Mouse (Mus musculus): ENCODE measurements around the gene Pdap1.
A peak's percentile ranks its signal among the peaks of the same experiment; 100 is the strongest.
"Not testable (repeated sequence)": the region's sequence is repeated elsewhere in the genome, so short reads cannot be mapped to it uniquely, and the experiment has no call there.

Gene Pdap1

GRCm38 (mm10) chr5:145119385-145119784 lies 20.7 kb downstream of the Pdap1 start:
- DNase-seq (ENCODE audit: low read depth) = no peak

- DNase-seq (ENCODE audit: low read depth) = no peak
Measured at GRCm38 (mm10) chr5:145118461-145118860, 21.6 kb downstream of the Pdap1 start.

- DNase-seq (ENCODE audit: low read depth) = no peak
Measured at GRCm38 (mm10) chr5:145118005-145118404, 22.0 kb downstream of the Pdap1 start.

- no peak for DNase-seq (ENCODE audit: low read depth)
Measured at GRCm38 (mm10) chr5:145116916-145117315, 23.1 kb downstream of the Pdap1 start.

GRCm38 (mm10) chr5:145116316-145116715 lies 23.7 kb downstream of the Pdap1 start:
- DNase-seq (ENCODE audit: low read depth) = no peak

- no peak for DNase-seq (ENCODE audit: low read depth)
Measured at GRCm38 (mm10) chr5:145115736-145116135, 24.3 kb downstream of the Pdap1 start.

- no peak for DNase-seq (ENCODE audit: low read depth)
Measured at GRCm38 (mm10) chr5:145114606-145115473, 25.2 kb downstream of the Pdap1 start.

GRCm38 (mm10) chr5:145114071-145114605 lies 25.9 kb downstream of the Pdap1 start, which contains the start of gene Arpc1b:
Gene Arpc1b (plus strand): TSS chr5:145114215.
- no peak for DNase-seq (ENCODE audit: low read depth)

GRCm38 (mm10) chr5:145113416-145113815 lies 26.6 kb downstream of the Pdap1 start:
- DNase-seq (ENCODE audit: low read depth) = no peak

GRCm38 (mm10) chr5:145112566-145112965 lies 27.5 kb downstream of the Pdap1 start:
- no peak for DNase-seq (ENCODE audit: low read depth)

GRCm38 (mm10) chr5:145110401-145110800 lies 29.6 kb downstream of the Pdap1 start:
- DNase-seq (ENCODE audit: low read depth) = no peak

GRCm38 (mm10) chr5:145105694-145106275 lies 34.3 kb downstream of the Pdap1 start:
- DNase-seq (ENCODE audit: low read depth) = no peak

- no peak for DNase-seq (ENCODE audit: low read depth)
Measured at GRCm38 (mm10) chr5:145104328-145104727, 35.7 kb downstream of the Pdap1 start.

- DNase-seq (ENCODE audit: low read depth) = no peak
Measured at GRCm38 (mm10) chr5:145102706-145103105, 37.3 kb downstream of the Pdap1 start.

GRCm38 (mm10) chr5:145101451-145101850 lies 38.6 kb downstream of the Pdap1 start:
- DNase-seq (ENCODE audit: low read depth) = not testable (repeated sequence)

- no peak for DNase-seq (ENCODE audit: low read depth)
Measured at GRCm38 (mm10) chr5:145100960-145101359, 39.1 kb downstream of the Pdap1 start.

GRCm38 (mm10) chr5:145098340-145098821 lies 41.7 kb downstream of the Pdap1 start:
- no peak for DNase-seq (ENCODE audit: low read depth)

GRCm38 (mm10) chr5:145096195-145096594 lies 43.8 kb downstream of the Pdap1 start:
- DNase-seq (ENCODE audit: low read depth) = no peak

- DNase-seq (ENCODE audit: low read depth) = no peak
Measured at GRCm38 (mm10) chr5:145089878-145090277, 50.2 kb downstream of the Pdap1 start.

GRCm38 (mm10) chr5:145088186-145088585 lies 51.9 kb downstream of the Pdap1 start:
- DNase-seq (ENCODE audit: low read depth) = no peak

- DNase-seq (ENCODE audit: low read depth) = no peak
Measured at GRCm38 (mm10) chr5:145084822-145085221, 55.2 kb downstream of the Pdap1 start.

GRCm38 (mm10) chr5:145083632-145084451 lies 56.2 kb downstream of the Pdap1 start, which contains the start of the genes Arpc1a and Kpna7:
Gene Arpc1a (plus strand): TSS chr5:145083830.
Gene Kpna7 (minus strand): TSS chr5:145084030.
- DNase-seq (ENCODE audit: low read depth) = peak; percentile 87
